Mouse (Mus musculus): ENCODE results near the gene Shroom3. TPM values are rescaled to one million over a fixed set of nuclear protein-coding genes. Genes with fewer than 3 reads are reported as not detected.

Gene Shroom3
- total RNA-seq, 2 experiments from 2014 or later, result not detected

DNA sequence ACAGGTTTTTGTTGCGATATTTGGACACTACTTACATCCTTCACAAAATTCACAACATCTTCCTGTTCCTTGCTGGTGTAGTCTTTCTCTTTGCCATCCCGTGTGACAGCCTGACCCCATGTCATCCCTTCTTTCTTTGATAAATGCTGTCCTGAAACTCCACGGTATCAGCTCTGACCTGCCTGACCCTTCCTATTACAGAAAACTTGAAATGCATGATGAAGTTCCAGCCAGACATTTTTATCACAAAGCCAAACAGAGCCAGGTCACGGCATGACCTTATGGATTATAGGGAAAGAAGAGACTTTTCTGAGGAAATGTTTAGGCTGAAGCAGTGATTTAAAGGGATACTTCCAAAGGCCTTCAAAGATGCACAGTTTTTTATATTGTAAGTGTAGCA is 197.7 kb downstream of the Shroom3 start:
- ATAC-seq (ENCODE audit: poor library complexity, severe bottlenecking), result no peak

GRCm38 (mm10) chr5:92886141-92886540 is 202.9 kb downstream of the Shroom3 start:
- ATAC-seq (ENCODE audit: poor library complexity, severe bottlenecking), result no peak

GRCm38 (mm10) chr5:92887501-92887900 is 204.3 kb downstream of the Shroom3 start:
- ATAC-seq (ENCODE audit: poor library complexity, severe bottlenecking), result no peak

GRCm38 (mm10) chr5:92888628-92889241 is 205.5 kb downstream of the Shroom3 start:
- no peak for ATAC-seq (ENCODE audit: poor library complexity, severe bottlenecking)

DNA sequence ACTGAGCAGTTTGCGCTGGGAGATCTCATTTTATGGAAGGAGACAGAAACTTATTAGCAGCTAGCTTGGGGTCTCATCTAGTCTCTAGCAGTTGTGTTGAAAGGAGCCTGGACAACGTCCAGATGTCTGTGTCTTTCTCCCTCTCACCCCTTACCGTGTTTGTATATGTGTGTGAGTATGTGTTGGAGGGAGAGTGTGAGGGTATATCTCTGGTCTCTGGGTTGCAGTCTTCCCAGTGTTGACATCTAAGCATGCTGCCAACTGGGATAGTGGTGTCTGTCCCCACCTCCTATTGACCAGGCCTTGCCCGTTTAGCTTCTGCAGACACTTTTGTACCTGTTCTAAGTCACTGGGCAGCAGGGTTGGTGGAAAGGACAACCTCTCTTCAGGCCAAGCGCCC is 207.7 kb downstream of the Shroom3 start:
- no peak for ATAC-seq (ENCODE audit: poor library complexity, severe bottlenecking)

GRCm38 (mm10) chr5:92893284-92893683 is 210.0 kb downstream of the Shroom3 start:
- no peak for ATAC-seq (ENCODE audit: poor library complexity, severe bottlenecking)

GRCm38 (mm10) chr5:92893711-92894110 is 210.5 kb downstream of the Shroom3 start:
- no peak for ATAC-seq (ENCODE audit: poor library complexity, severe bottlenecking)

DNA sequence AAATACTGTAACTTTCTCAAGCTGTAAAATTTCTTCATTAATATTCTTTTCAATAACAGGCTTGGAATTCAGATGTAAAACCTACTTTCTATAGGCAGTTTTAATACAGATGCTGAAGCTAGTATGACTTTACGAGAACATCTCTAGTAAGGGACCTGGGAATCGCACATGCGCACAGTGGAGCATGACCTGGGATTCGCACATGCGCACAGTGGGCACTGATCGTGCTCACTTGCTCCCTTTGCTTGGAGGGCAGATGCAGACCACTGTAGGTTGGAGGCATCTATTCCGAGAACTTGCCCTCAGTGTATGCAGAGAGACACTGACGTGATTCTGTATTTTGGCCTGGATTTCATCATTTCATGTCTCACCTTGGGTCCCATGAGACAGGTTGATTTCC is 212.6 kb downstream of the Shroom3 start:
- ATAC-seq (ENCODE audit: poor library complexity, severe bottlenecking), result no peak

DNA sequence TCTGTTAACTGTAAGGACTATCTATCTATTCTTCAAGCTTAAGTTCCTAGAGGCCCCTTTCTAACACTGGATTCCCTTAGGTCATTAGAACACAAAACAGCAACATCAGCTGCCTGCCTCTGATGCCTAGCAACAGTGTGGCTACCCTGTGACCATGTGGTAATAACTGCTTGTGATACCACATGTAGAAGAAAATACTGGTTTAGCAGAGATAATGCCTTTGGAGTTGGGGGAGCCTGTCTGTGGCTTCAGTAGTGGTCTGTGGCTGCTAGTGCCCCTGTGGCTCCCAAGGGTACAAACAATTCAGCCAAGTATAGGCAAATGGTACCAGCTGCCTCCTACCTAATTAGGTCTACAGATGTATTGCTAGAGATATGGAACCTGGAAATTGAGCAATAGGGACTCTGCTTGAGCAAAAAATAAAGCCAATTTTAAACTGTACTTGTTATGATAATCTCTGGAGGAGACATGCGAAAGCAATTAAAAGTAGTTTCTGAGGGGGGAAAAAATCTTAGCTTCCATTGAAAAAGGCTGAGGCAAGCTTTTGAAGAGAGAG is 213.6 kb downstream of the Shroom3 start:
- ATAC-seq (ENCODE audit: poor library complexity, severe bottlenecking), result no peak

DNA sequence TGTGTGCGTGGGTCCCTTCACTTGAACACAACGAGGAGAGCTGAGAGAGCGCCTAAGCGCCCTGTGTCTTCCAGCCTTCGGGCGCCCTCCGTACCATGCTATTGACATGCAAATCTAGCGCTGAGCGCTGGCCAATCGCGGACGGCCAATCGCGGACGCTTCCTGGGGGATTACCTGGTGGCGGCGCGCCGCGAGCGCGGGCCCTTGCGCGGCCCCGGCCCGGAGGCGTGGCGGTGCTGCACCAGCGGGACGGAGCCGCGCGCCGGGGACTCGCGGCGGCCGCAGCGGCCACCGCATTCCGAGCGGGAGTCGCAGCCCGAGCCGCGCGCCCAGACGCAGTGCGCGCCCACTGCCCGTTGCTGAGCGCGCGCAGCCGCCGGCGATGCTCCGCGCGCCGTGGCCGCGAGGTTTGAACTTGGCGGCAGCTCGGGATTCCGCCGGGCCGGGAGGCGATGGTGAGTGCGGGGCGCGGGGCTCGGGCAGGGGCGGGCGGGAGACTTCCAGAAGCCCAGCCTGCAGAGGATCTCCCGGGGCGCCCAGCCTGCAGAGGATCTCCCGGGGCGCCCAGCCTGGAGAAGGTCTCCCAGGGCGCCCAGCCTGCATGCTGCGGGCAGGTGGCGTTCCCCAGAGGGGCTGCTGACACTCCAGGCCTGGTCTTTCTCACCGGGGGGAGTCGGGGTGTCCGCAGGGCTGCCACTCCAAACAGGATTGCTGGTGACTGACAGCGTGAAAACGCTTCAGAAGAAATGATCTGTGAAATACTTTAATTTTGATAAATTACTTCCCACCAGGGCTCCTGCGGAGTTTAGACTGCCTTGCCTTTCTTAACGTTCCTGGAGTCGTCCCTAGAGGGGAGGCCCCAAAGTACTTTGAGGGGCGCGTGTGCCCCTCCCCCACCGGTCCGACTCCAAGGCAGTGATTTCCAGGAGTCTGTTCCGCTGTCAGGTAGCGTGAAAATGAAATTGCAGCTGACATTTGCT is 214.8 kb downstream of the Shroom3 start:
- peak; percentile 38; the same call in 1 of the 2 replicates for ATAC-seq (ENCODE audit: poor library complexity, severe bottlenecking)

- ATAC-seq (ENCODE audit: poor library complexity, severe bottlenecking), result no peak
Observed at GRCm38 (mm10) chr5:92900470-92900869, 217.2 kb downstream of the Shroom3 start.

DNA sequence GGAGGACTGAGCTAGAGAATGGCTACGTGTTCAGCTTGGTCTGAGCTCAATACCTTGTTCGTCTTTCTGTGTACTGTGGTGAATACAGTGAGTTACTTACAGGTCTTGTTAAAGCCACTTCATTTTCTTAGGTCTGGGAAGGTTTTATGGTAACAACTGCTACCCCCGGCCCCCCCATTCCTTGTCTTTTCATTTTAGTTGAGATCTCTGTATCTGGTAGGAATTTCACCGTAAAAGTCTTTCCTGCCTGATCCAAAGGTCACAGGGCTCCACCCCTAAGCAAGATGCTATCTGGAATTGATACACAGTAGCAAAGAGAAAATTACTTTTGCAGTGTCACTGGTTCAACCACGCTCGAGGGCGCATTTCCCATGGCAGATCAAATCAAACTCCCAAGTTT is 218.6 kb downstream of the Shroom3 start:
- ATAC-seq (ENCODE audit: poor library complexity, severe bottlenecking), result no peak

GRCm38 (mm10) chr5:92905146-92905545 is 221.9 kb downstream of the Shroom3 start:
- no peak for ATAC-seq (ENCODE audit: poor library complexity, severe bottlenecking)

DNA sequence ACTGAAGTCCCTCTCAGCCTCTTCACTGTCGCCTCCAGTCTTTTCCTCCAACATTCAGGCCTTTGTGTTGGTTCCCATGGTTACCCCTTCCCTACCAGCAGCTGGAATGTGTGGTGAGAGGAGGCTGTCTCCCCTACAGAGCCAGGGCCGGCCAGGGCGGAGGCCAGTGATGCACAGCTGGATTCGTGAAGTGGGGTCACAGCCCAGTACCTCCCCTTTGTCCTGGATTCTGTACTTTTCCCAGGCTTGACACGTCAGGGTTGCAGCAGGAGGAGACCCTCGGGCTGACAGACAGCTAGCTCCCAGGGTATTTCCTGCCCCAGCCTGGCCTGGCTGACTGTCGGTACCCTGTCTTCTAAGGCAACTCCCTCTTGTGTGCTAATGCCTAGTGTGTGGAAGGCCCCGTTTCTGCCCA is 222.4 kb downstream of the Shroom3 start:
- ATAC-seq (ENCODE audit: poor library complexity, severe bottlenecking), result no peak

- ATAC-seq (ENCODE audit: poor library complexity, severe bottlenecking), result no peak
Observed at GRCm38 (mm10) chr5:92908227-92908626, 225.0 kb downstream of the Shroom3 start.

DNA sequence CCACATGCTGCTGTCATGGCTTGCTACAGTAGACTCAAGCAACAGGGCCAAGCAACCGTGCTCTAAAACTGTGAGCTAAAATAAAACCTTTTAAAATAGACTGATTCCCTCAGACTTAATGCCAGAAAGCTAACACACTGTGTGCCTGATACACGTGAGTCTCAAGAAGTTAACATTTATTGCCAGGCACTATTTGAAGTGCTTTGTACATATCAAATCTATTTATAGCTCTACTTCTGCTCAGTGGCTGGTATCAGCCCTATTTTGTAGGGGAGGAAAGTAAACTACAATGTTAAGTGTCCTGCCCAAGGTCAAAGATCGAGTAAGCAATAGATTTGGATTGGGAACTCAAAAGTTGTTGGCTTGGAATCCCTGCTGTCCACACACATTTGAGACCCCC is 227.6 kb downstream of the Shroom3 start:
- ATAC-seq (ENCODE audit: poor library complexity, severe bottlenecking), result no peak

- ATAC-seq (ENCODE audit: poor library complexity, severe bottlenecking), result no peak
Observed at GRCm38 (mm10) chr5:92915421-92915820, 232.2 kb downstream of the Shroom3 start.

- no peak for ATAC-seq (ENCODE audit: poor library complexity, severe bottlenecking)
Observed at GRCm38 (mm10) chr5:92917755-92918154, 234.5 kb downstream of the Shroom3 start.

GRCm38 (mm10) chr5:92918170-92918569 is 234.9 kb downstream of the Shroom3 start:
- no peak for ATAC-seq (ENCODE audit: poor library complexity, severe bottlenecking)

DNA sequence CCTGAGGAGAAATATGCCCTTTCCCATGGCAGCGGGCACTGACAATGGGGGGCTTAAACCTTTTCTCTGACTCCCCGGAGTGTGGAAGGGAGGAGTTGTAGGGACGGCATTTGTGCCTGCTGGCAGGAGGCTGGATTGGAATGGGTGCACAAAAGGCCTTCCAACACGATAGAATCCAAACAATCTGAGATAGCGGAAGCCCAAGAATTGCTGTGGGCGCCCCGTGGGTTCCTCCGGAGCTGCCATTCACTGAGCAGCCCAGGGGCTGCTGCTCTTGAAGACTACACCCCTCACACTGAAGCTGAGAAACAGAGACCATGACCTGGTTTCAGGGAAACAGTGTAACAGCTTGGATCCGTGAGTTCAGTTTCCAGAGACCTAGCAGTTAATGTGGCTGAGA is 235.6 kb downstream of the Shroom3 start:
- ATAC-seq (ENCODE audit: poor library complexity, severe bottlenecking), result no peak

- ATAC-seq (ENCODE audit: poor library complexity, severe bottlenecking), result no peak
Observed at GRCm38 (mm10) chr5:92919390-92919789, 236.2 kb downstream of the Shroom3 start.

- no peak for ATAC-seq (ENCODE audit: poor library complexity, severe bottlenecking)
Observed at GRCm38 (mm10) chr5:92920984-92921383, 237.7 kb downstream of the Shroom3 start.

Data from megakaryocyte, adult 5-6 weeks (primary cell).